Mouse (Mus musculus): ENCODE measurements around the gene Igdcc4. TPM values are rescaled to one million over a fixed set of nuclear protein-coding genes. Genes with fewer than 3 reads are reported as not detected.

Gene Igdcc4
- polyA plus RNA-seq, 1 experiment from 2014 or later: 13.0 TPM

GRCm38 (mm10) chr9:65177497-65177896, 76.2 kb downstream of the Igdcc4 start:
- no peak overlapping the region for H3K27ac ChIP-seq (ENCODE audit: poor library complexity, severe bottlenecking)
- H3K4me2 ChIP-seq: no peak overlapping the region
- peaks cover 11% of the 10 kb centered on the region for H3K27me3 ChIP-seq (replicated peaks)
- 62% methylated on average over 3 of the region's 3 CpGs for WGBS
- H3K9ac ChIP-seq: no peak overlapping the region
- H3K36me3 ChIP-seq: no peaks in the 10 kb centered on the region
- no peak overlapping the region for H3K4me3 ChIP-seq
- peaks cover 30% of the 10 kb centered on the region for H3K4me1 ChIP-seq (replicated peaks)
- H3K9me3 ChIP-seq (replicated peaks): no peaks in the 10 kb centered on the region
- ATAC-seq (ENCODE audit: insufficient number of reproducible peaks, low FRiP score): no peak

GRCm38 (mm10) chr9:65177912-65178311, 76.6 kb downstream of the Igdcc4 start:
- Histone ChIP-seq H3K27ac (ENCODE audit: poor library complexity, severe bottlenecking) (no peak overlapping the region), H3K36me3 (no peaks in the 10 kb centered on the region), H3K4me2 (peak overlapping the region; percentile 61), H3K4me3 (no peak overlapping the region), H3K9ac (no peak overlapping the region), H3K4me1 (replicated peaks) (peaks cover 30% of the 10 kb centered on the region), H3K9me3 (replicated peaks) (no peaks in the 10 kb centered on the region), H3K27me3 (replicated peaks) (peaks cover 11% of the 10 kb centered on the region)
- ATAC-seq (ENCODE audit: insufficient number of reproducible peaks, low FRiP score): no peak
- 51% methylated on average over 10 of the region's 10 CpGs for WGBS

- Histone ChIP-seq H3K4me1 (replicated peaks) (peaks cover 30% of the 10 kb centered on the region), H3K4me2 (peak overlapping the region; percentile 61), H3K9ac (peak overlapping the region; percentile 38; the same call in 1 of the 2 replicates), H3K27me3 (replicated peaks) (peaks cover 11% of the 10 kb centered on the region), H3K9me3 (replicated peaks) (no peaks in the 10 kb centered on the region), H3K4me3 (peak overlapping the region; percentile 14), H3K36me3 (no peaks in the 10 kb centered on the region), H3K27ac (ENCODE audit: poor library complexity, severe bottlenecking) (0 out of 2 replicates have a peak overlapping the region, but pooled peaks have one; percentile 14)
- peak; percentile 26; the same call in 1 of the 2 replicates for ATAC-seq (ENCODE audit: insufficient number of reproducible peaks, low FRiP score)
- WGBS: 8% methylated on average over 22 of the region's 22 CpGs
These were observed 77.3 kb downstream of the Igdcc4 start for GRCm38 (mm10) chr9:65178336-65179213.

GRCm38 (mm10) chr9:65179817-65180624, 78.7 kb downstream of the Igdcc4 start:
- H3K9me3 ChIP-seq (replicated peaks): no peaks in the 10 kb centered on the region
- no peak overlapping the region for H3K9ac ChIP-seq
- peaks cover 30% of the 10 kb centered on the region for H3K4me1 ChIP-seq (replicated peaks)
- ATAC-seq (ENCODE audit: insufficient number of reproducible peaks, low FRiP score): no peak
- 25% methylated on average over 17 of the region's 17 CpGs for WGBS
- H3K27me3 ChIP-seq (replicated peaks): peaks cover 11% of the 10 kb centered on the region
- peak overlapping the region; percentile 19 for H3K4me2 ChIP-seq
- H3K4me3 ChIP-seq: no peak overlapping the region
- no peaks in the 10 kb centered on the region for H3K36me3 ChIP-seq
- H3K27ac ChIP-seq (ENCODE audit: poor library complexity, severe bottlenecking): no peak overlapping the region

Other genes with a start within 250 kb of the Igdcc4 start
- gene Slc24a1, start 149.9 kb upstream of the Igdcc4 start, polyA plus RNA-seq (2016; fragmentation: Nextera tagmentation; extraction: Ambion mirVana): 0.05 TPM in 2 replicates
- gene Ints14, start 140.6 kb upstream of the Igdcc4 start, polyA plus RNA-seq (2016; fragmentation: Nextera tagmentation; extraction: Ambion mirVana): 45.2 and 48.6 TPM in 2 replicates
- 62.8 and 64.0 TPM in 2 replicates for gene Hacd3, start 79.8 kb upstream of the Igdcc4 start, polyA plus RNA-seq (2016; fragmentation: Nextera tagmentation; extraction: Ambion mirVana)
- gene Dpp8, start 69.1 kb upstream of the Igdcc4 start, polyA plus RNA-seq (2016; fragmentation: Nextera tagmentation; extraction: Ambion mirVana): 42.6 and 44.3 TPM in 2 replicates
- gene Igdcc3, start 39.7 kb downstream of the Igdcc4 start, polyA plus RNA-seq (2016; fragmentation: Nextera tagmentation; extraction: Ambion mirVana): 4.8 and 5.5 TPM in 2 replicates
- gene Parp16, start 93.9 kb downstream of the Igdcc4 start, polyA plus RNA-seq (2016; fragmentation: Nextera tagmentation; extraction: Ambion mirVana): 5.0 and 5.8 TPM in 2 replicates
- 0.17 TPM in 1 of 2 replicates, not detected in the other for gene Cilp, start 163.7 kb downstream of the Igdcc4 start, polyA plus RNA-seq (2016; fragmentation: Nextera tagmentation; extraction: Ambion mirVana)
- gene Clpx, start 192.8 kb downstream of the Igdcc4 start, polyA plus RNA-seq (2016; fragmentation: Nextera tagmentation; extraction: Ambion mirVana): 44.6 and 45.2 TPM in 2 replicates
- 9.5 and 9.9 TPM in 2 replicates for gene Pdcd7, start 244.6 kb downstream of the Igdcc4 start, polyA plus RNA-seq (2016; fragmentation: Nextera tagmentation; extraction: Ambion mirVana)

Measured in heart, embryonic 12.5 days (tissue).